Mouse (Mus musculus) forebrain, embryonic 14.5 days (tissue): Measurements from ENCODE around the gene Zxdc. TPM values are rescaled to one million over a fixed set of nuclear protein-coding genes. Genes with fewer than 3 reads are reported as not detected.

Experiments used
- ATAC-seq: fragments of 200-750 bp; cut with Nextera tagmentation; 2 replicates; pipeline ENCODE4 v1.8.0; 2017; ENCODE audit warnings: mild to moderate bottlenecking, moderate library complexity
- DNase-seq: peaks from one replicate; pipeline ENCODE4 v3.0.0-alpha.2; 2015; ENCODE audit warnings: low spot score
- H3K27ac ChIP-seq: fragments of 300-500 bp; sonication (generic); 2 replicates; pipeline ENCODE4 v1.5.1; 2014; ENCODE audit warnings: low read depth, mild to moderate bottlenecking, control low read depth, low read length, moderate library complexity
- H3K27me3 ChIP-seq: fragments of 300-500 bp; sonication (generic); replicated peaks from 2 replicates; pipeline ENCODE4 v1.6.1; 2014; ENCODE audit warnings: low read length, control low read depth, mixed read lengths; ENCODE audit not compliant: control insufficient read depth, insufficient read depth
- H3K36me3 ChIP-seq: fragments of 300-500 bp; sonication (generic); 2 replicates; pipeline ENCODE4 v1.6.1; 2014; ENCODE audit warnings: low read length, control low read depth; ENCODE audit not compliant: control insufficient read depth, insufficient read depth
- H3K4me1 ChIP-seq: fragments of 300-500 bp; sonication (generic); 2 replicates; pipeline ENCODE4 v1.6.1; 2014; ENCODE audit warnings: antibody characterized with exemption, low read length, control low read depth; ENCODE audit not compliant: control insufficient read depth, insufficient read depth
- H3K4me2 ChIP-seq: fragments of 300-500 bp; sonication (generic); 2 replicates; pipeline ENCODE4 v1.6.1; 2014; ENCODE audit warnings: mild to moderate bottlenecking, control low read depth, low read length
- H3K4me3 ChIP-seq: fragments of 300-500 bp; sonication (generic); 2 replicates; pipeline ENCODE4 v1.5.1; 2014; ENCODE audit warnings: low read depth, low read length, control low read depth
- H3K9ac ChIP-seq: fragments of 300-500 bp; sonication (generic); 2 replicates; pipeline ENCODE4 v1.6.1; 2014; ENCODE audit warnings: mild to moderate bottlenecking, low read length, control low read depth, moderate library complexity
- H3K9me3 ChIP-seq: fragments of 300-500 bp; sonication (generic); replicated peaks from 2 replicates; pipeline ENCODE4 v1.6.1; 2016; ENCODE audit warnings: low read length, control low read depth, mixed read lengths; ENCODE audit not compliant: control insufficient read depth
- WGBS: fragments of 180-500 bp; shearing (Covaris S2); extraction: QIAGEN DNeasy Blood & Tissue Kit; methylation state at CpG from one replicate; pipeline ENCODE4 v1.1.7; 2014; 5-methylcytosine and 5-hydroxymethylcytosine counted together
- polyA plus RNA-seq: library from polyadenylated mRNA; unstranded; fragments of >200 nt; fragmentation: Nextera tagmentation; extraction: Ambion mirVana; gene quantifications from 2 replicates; pipeline ENCODE4 v1.2.1, GENCODE M21; 2014

The Zxdc gene
- polyA plus RNA-seq, 1 experiment from 2014 or later = 14.0 TPM

- peaks cover 38% of the 10 kb centered on the region for H3K36me3 ChIP-seq
These were observed 28.0 kb downstream of the Zxdc start for GRCm38 (mm10) chr6:90397291-90397690.

GRCm38 (mm10) chr6:90408632-90409031 is 39.3 kb downstream of the Zxdc start:
- H3K4me3 ChIP-seq = no peak overlapping the region
- DNase-seq (no peak), ATAC-seq (no peak)
- no peak overlapping the region for H3K27ac ChIP-seq
- H3K4me1 ChIP-seq = no peaks in the 10 kb centered on the region
- H3K4me2 ChIP-seq = no peak overlapping the region
- no peak overlapping the region for H3K9ac ChIP-seq
- H3K27me3 ChIP-seq = no peaks in the 10 kb centered on the region
- no peaks in the 10 kb centered on the region for H3K9me3 ChIP-seq
- H3K36me3 ChIP-seq = peaks cover 17% of the 10 kb centered on the region; the same call in 1 of the 2 replicates

More at GRCm38 (mm10) chr6:90397291-90397690, 28.0 kb downstream of the Zxdc start:
- ATAC-seq (no peak), DNase-seq (no peak)
- no peak overlapping the region for H3K4me3 ChIP-seq
- H3K4me2 ChIP-seq = no peak overlapping the region
- H3K27me3 ChIP-seq = no peaks in the 10 kb centered on the region
- no peak overlapping the region for H3K9ac ChIP-seq
- no peak overlapping the region for H3K27ac ChIP-seq
- H3K9me3 ChIP-seq = no peaks in the 10 kb centered on the region
- WGBS = 92% methylated on average over 3 of the region's 3 CpGs
- H3K4me1 ChIP-seq = no peaks in the 10 kb centered on the region

DNA sequence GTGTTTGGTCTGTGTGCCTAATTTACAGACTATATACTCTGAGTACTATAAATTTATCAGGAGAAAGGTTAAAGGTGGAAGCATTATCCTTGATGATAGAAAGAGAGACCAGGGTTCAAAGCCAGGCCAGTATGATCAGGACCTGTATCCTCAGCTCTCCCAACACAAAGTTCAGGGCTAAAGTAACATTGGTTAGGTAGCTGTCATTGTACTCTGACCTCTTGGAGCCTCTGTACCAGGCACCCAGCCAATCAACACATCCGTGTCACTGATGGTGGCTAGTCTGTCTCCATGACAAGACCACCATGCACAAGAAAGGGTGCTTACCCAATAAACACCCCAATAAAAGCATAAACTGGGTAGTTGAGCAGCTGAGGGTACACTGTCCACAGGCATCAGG is 41.7 kb downstream of the Zxdc start:
- Histone ChIP-seq H3K4me1 (no peaks in the 10 kb centered on the region), H3K9ac (no peak overlapping the region), H3K4me2 (no peak overlapping the region), H3K27me3 (no peaks in the 10 kb centered on the region), H3K9me3 (no peaks in the 10 kb centered on the region), H3K36me3 (no peaks in the 10 kb centered on the region), H3K27ac (no peak overlapping the region), H3K4me3 (no peak overlapping the region)
- WGBS = 81% methylated on average over 1 of the region's 1 CpGs
- DNase-seq (no peak), ATAC-seq (no peak)

- H3K9me3 ChIP-seq = no peaks in the 10 kb centered on the region
- H3K4me3 ChIP-seq = no peak overlapping the region
- no peak overlapping the region for H3K9ac ChIP-seq
- DNase-seq = no peak
- no peak for ATAC-seq
- H3K36me3 ChIP-seq = no peaks in the 10 kb centered on the region
- no peaks in the 10 kb centered on the region for H3K27me3 ChIP-seq
- WGBS = 87% methylated on average over 7 of the region's 7 CpGs
- no peak overlapping the region for H3K4me2 ChIP-seq
- H3K4me1 ChIP-seq = no peaks in the 10 kb centered on the region
- no peak overlapping the region for H3K27ac ChIP-seq
These were observed 42.6 kb downstream of the Zxdc start for GRCm38 (mm10) chr6:90411926-90412325.

DNA sequence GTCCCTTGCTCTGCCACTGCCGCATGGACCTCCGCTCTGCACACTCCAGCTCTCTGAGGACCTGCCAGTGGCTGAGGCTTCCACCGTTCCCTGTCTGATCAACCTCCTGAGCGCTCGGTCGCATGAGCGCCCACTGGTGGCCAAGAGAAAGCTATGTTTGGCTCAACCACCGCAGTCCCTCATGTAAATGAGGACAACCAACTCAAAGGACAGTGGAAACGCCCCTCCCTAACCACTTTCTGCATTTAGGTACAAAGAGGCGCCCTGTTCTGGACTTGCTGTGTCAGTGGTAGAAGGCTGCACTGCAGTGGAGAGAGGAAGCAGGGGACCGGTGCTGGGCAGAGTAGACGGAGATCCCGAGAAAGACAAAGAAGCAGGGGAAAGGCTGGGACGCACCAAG is 53.3 kb downstream of the Zxdc start:
- H3K36me3 ChIP-seq = no peaks in the 10 kb centered on the region
- WGBS = 3% methylated on average over 14 of the region's 14 CpGs
- H3K4me3 ChIP-seq = peak overlapping the region; percentile 17
- H3K27ac ChIP-seq = no peak overlapping the region
- no peaks in the 10 kb centered on the region for H3K27me3 ChIP-seq
- no peaks in the 10 kb centered on the region for H3K9me3 ChIP-seq
- no peaks in the 10 kb centered on the region for H3K4me1 ChIP-seq
- peak overlapping the region; percentile 49 for H3K4me2 ChIP-seq
- peak; percentile 92 for DNase-seq
- ATAC-seq = peak; percentile 90
- H3K9ac ChIP-seq = peak overlapping the region; percentile 56

DNA sequence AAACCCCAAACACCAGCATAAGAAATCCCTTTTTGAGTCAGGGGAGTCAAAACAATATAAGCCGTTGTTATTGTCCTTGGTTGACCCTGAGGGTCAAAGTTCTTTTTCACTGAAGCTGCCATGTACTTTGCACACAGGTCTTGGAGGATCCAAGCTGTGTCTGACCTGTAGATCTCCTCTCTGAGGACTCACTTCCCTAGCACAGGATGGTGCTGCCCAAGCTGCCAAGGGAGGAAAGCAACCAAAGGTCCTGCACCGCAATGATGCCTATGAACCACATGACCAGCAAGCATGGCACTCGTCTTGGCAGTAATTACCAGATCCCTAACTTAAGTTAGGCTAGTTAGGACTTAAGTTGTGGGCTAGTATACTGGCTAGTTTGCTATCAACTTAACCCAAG is 56.1 kb downstream of the Zxdc start:
- no peak overlapping the region for H3K4me2 ChIP-seq
- DNase-seq (no peak), ATAC-seq (no peak)
- H3K9me3 ChIP-seq = no peaks in the 10 kb centered on the region
- 82% methylated on average over 3 of the region's 3 CpGs for WGBS
- H3K36me3 ChIP-seq = no peaks in the 10 kb centered on the region
- H3K27ac ChIP-seq = no peak overlapping the region
- no peak overlapping the region for H3K4me3 ChIP-seq
- no peaks in the 10 kb centered on the region for H3K27me3 ChIP-seq
- no peaks in the 10 kb centered on the region for H3K4me1 ChIP-seq
- no peak overlapping the region for H3K9ac ChIP-seq

GRCm38 (mm10) chr6:90426003-90426402 is 56.7 kb downstream of the Zxdc start:
- no peak overlapping the region for H3K4me3 ChIP-seq
- H3K27ac ChIP-seq = no peak overlapping the region
- DNase-seq = no peak
- H3K27me3 ChIP-seq = no peaks in the 10 kb centered on the region
- 88% methylated on average over 4 of the region's 4 CpGs for WGBS
- H3K9ac ChIP-seq = no peak overlapping the region
- H3K9me3 ChIP-seq = no peaks in the 10 kb centered on the region
- no peak for ATAC-seq
- H3K36me3 ChIP-seq = no peaks in the 10 kb centered on the region
- no peaks in the 10 kb centered on the region for H3K4me1 ChIP-seq
- H3K4me2 ChIP-seq = no peak overlapping the region

DNA sequence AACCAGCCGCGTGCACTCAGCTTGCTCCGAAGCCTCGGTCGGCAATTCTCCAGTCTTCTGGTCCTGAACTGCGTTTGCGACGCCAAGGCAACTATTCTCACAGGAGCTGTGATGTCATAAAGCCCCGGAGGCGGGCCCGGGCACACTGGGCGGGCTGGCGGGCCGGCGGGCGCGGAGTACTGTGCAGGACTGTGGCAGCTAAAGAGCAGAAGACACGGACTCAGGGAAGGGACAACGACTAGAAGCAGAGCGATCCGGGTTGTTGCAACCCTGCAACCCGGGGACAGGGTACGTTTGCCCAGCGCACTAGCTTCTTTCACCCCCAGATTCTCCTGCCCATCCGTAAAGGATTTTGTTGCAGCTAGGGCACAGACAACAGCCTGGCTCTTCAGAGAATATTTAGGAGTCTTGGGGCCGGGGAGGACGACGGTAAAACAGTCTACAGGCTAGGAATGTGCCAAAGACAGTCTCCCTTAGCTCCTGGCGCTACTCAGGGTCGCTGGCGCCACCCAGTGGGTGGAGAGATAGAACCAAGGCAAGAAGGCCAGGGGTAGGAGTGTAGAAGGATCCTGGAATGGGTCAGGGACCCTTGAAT is 59.2 kb downstream of the Zxdc start, which contains the start of gene Cfap100:
TSS of gene Cfap100 (minus strand) at position 418 of the 595 bp plus-strand sequence.
- peak within 1 kb of the TSS; percentile 69 for H3K4me2 ChIP-seq
- no peaks in the 10 kb centered on the region for H3K36me3 ChIP-seq
- H3K27ac ChIP-seq = peak within 1 kb of the TSS; percentile 17; the same call in 1 of the 2 replicates
- DNase-seq = peak; percentile 83
- no peaks in the 10 kb centered on the region for H3K9me3 ChIP-seq
- peak; percentile 92 for ATAC-seq
- no peaks in the 10 kb centered on the region for H3K4me1 ChIP-seq
- WGBS = under 1% methylated on average over 31 of the region's 31 CpGs
- H3K27me3 ChIP-seq = no peaks in the 10 kb centered on the region
- H3K4me3 ChIP-seq = peak within 1 kb of the TSS; percentile 41
- H3K9ac ChIP-seq = peak within 1 kb of the TSS; percentile 70

GRCm38 (mm10) chr6:90429911-90430310 is 60.6 kb downstream of the Zxdc start:
- Histone ChIP-seq H3K9ac (no peak overlapping the region), H3K4me3 (no peak overlapping the region), H3K9me3 (no peaks in the 10 kb centered on the region), H3K4me2 (no peak overlapping the region), H3K4me1 (no peaks in the 10 kb centered on the region), H3K36me3 (no peaks in the 10 kb centered on the region), H3K27ac (no peak overlapping the region), H3K27me3 (no peaks in the 10 kb centered on the region)
- DNase-seq (no peak), ATAC-seq (no peak)
- 75% methylated on average over 14 of the region's 14 CpGs for WGBS
